20 mouse cellular contexts compared by ENCODE assay signal in the genomic region with DNA sequence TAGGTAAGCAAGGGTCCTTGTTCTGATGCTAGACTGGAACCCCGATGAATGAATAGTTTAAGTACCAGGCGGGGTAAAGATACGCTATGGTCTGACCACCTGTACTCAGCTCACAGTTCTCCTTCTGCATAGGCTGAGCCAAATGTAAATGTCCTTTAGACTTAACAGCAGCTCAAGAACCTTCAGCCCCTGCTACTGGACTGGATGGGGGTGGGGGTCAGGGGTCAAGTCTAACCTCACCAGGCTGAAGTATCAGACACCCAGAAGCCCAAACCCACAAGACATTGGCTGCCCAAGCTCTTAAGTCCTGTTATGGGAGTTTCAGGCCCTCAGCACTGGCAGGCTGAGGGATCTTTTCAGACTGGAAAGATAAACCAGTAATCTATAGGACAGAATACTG. TPM values are rescaled to one million over a fixed set of nuclear protein-coding genes. Genes with fewer than 3 reads are reported as not detected.
DNase-seq lines count a peak whose midpoint lies in the region; ATAC-seq lines count a peak whose summit lies in the region.
"Had no signal": no experiment of that assay in that cellular context is flagged by ENCODE, and none has a peak within 500 bp of the region (broad histone marks: within the 10 kb centered on the region; RNA-seq: fewer than 3 reads in every experiment).

No protein-coding gene starts in this region.

- ATAC-seq in liver, embryonic 11.5 days (replicated peaks; ENCODE audit: low FRiP score) = no peak
- ATAC-seq: intestine, postnatal 0 days had no signal

- H3K36me3 ChIP-seq in liver, embryonic 11.5 days (ENCODE audit: control insufficient read depth, insufficient read depth, low read length) = peaks cover 32% of the 10 kb centered on the region
- peaks cover 59% of the 10 kb centered on the region for H3K36me3 ChIP-seq in embryonic facial prominence, embryonic 10.5 days (replicated peaks)
- H3K36me3 ChIP-seq in limb, embryonic 10.5 days = peaks cover 58% of the 10 kb centered on the region

- 0 out of 2 replicates have a peak overlapping the region, but pooled peaks have one; percentile 4 for H3K9ac ChIP-seq in liver, embryonic 11.5 days (ENCODE audit: low read depth, low read length)
- H3K9ac ChIP-seq: hindbrain, embryonic 15.5 days had no signal

- peak; percentile 87 for DNase-seq in heart, adult 11 months
- no peak for DNase-seq in heart, adult 18-20 months
- DNase-seq in liver, embryonic 11.5 days (ENCODE audit: low spot score) = no peak
- DNase-seq in liver = no peak
- no peak for DNase-seq in embryonic facial prominence, embryonic 10.5 days (ENCODE audit: low spot score)
- no peak for DNase-seq in limb, embryonic 10.5 days (ENCODE audit: low spot score)
- DNase-seq in gastrocnemius, postnatal 14 days = no peak
- DNase-seq in gastrocnemius, adult 8-10 months (ENCODE audit: low spot score in 2 of 2) = no peak
- DNase-seq: adrenal gland, postnatal 36 days; cerebellum, adult 18-20 months; gastrocnemius, postnatal 25 days; heart, postnatal 10 days; kidney, postnatal 14 days; lung, postnatal 14 days; right cerebral cortex, postnatal 14 days; thymus, adult 2 months had no signal

- intact Hi-C loops in gastrocnemius, postnatal 14 days (cut with DNase I; ENCODE audit: low total_unique reads) = loop anchor here (10.0 kb wide), 2 partner anchors 64 to 204 kb away; a partner anchor contains a TSS

- no peaks in the 10 kb centered on the region for H3K27me3 ChIP-seq in liver, embryonic 11.5 days (replicated peaks; ENCODE audit: control insufficient read depth, insufficient read depth, low read length)
- no peaks in the 10 kb centered on the region for H3K27me3 ChIP-seq in embryonic facial prominence, embryonic 10.5 days (replicated peaks; ENCODE audit: low read depth, poor library complexity, severe bottlenecking)
- H3K27me3 ChIP-seq in limb, embryonic 10.5 days (ENCODE audit: low read depth, poor library complexity, severe bottlenecking) = no peaks in the 10 kb centered on the region
- H3K27me3 ChIP-seq: hindbrain, embryonic 15.5 days; midbrain, embryonic 12.5 days; neural tube, embryonic 15.5 days had no signal

- no peaks in the 10 kb centered on the region for H3K9me3 ChIP-seq in liver, embryonic 11.5 days (ENCODE audit: control insufficient read depth, low read length)
- no peaks in the 10 kb centered on the region for H3K9me3 ChIP-seq in embryonic facial prominence, embryonic 10.5 days
- H3K9me3 ChIP-seq in limb, embryonic 10.5 days (replicated peaks) = no peaks in the 10 kb centered on the region
- H3K9me3 ChIP-seq: hindbrain, embryonic 15.5 days; midbrain, embryonic 12.5 days; neural tube, embryonic 15.5 days had no signal

- WGBS in liver, embryonic 11.5 days = 92% methylated on average over 3 of the region's 3 CpGs
- 97% methylated on average over 3 of the region's 3 CpGs for WGBS in embryonic facial prominence, embryonic 10.5 days
- WGBS in limb, embryonic 10.5 days = 92% methylated on average over 3 of the region's 3 CpGs

- H3K4me3 ChIP-seq in liver, embryonic 11.5 days (ENCODE audit: low read depth, low read length) = no peak overlapping the region
- 0 out of 2 replicates have a peak overlapping the region, but pooled peaks have one; percentile 3 for H3K4me3 ChIP-seq in embryonic facial prominence, embryonic 10.5 days
- peak overlapping the region; percentile 1; the same call in 1 of the 2 replicates for H3K4me3 ChIP-seq in limb, embryonic 10.5 days
- H3K4me3 ChIP-seq: hindbrain, embryonic 15.5 days; midbrain, embryonic 12.5 days; neural tube, embryonic 15.5 days had no signal

- peak overlapping the region; percentile 76 for H3K4me2 ChIP-seq in liver, embryonic 11.5 days
- H3K4me2 ChIP-seq: hindbrain, embryonic 15.5 days had no signal

- peaks cover 55% of the 10 kb centered on the region for H3K4me1 ChIP-seq in liver, embryonic 11.5 days (replicated peaks; ENCODE audit: control insufficient read depth, insufficient read depth, low read length)
- H3K4me1 ChIP-seq in embryonic facial prominence, embryonic 10.5 days = peaks cover 73% of the 10 kb centered on the region
- peaks cover 69% of the 10 kb centered on the region for H3K4me1 ChIP-seq in limb, embryonic 10.5 days

- H3K27ac ChIP-seq in liver, embryonic 11.5 days (ENCODE audit: low read depth, low read length) = no peak overlapping the region
- H3K27ac ChIP-seq in embryonic facial prominence, embryonic 10.5 days (replicated peaks) = no peak overlapping the region
- H3K27ac ChIP-seq in limb, embryonic 10.5 days = no peak overlapping the region
- H3K27ac ChIP-seq: hindbrain, embryonic 15.5 days had no signal

RNA-seq across cellular contexts. Expression of a gene that starts 1.1 kb away (rescaled TPM):
- 10 to 100 TPM; 12.8 to 13.4 TPM for total RNA-seq in heart, adult 18-20 months (2021)
- polyA plus RNA-seq in liver, embryonic 11.5 days (2014; fragmentation: Nextera tagmentation; extraction: Ambion mirVana) = 10.9 and 11.4 TPM in 2 replicates
- polyA plus RNA-seq in embryonic facial prominence, embryonic 10.5 days (2016; fragmentation: Nextera tagmentation; extraction: Ambion mirVana) = 17.2 and 17.6 TPM in 2 replicates
- 17.9 and 20.4 TPM in 2 replicates for polyA plus RNA-seq in limb, embryonic 10.5 days (2016; fragmentation: Nextera tagmentation; extraction: Ambion mirVana)
- 1 to 10 TPM; 6.8 to 9.9 TPM for total RNA-seq in gastrocnemius, postnatal 14 days (2021)
- 1 to 10 TPM; 3.3 to 6.3 (median 4.1) TPM for total RNA-seq in gastrocnemius, adult 8-10 months (2022)

RNA-seq across cellular contexts. Expression of a gene that starts 3.4 kb away (rescaled TPM):
- 100 to 1,000 TPM; 100 to 151 TPM for total RNA-seq in heart, adult 18-20 months (2021)
- polyA plus RNA-seq in liver, embryonic 11.5 days (2014; fragmentation: Nextera tagmentation; extraction: Ambion mirVana) = 352 TPM in 2 replicates
- polyA plus RNA-seq in embryonic facial prominence, embryonic 10.5 days (2016; fragmentation: Nextera tagmentation; extraction: Ambion mirVana) = 254 and 277 TPM in 2 replicates
- polyA plus RNA-seq in limb, embryonic 10.5 days (2016; fragmentation: Nextera tagmentation; extraction: Ambion mirVana) = 290 and 342 TPM in 2 replicates
- total RNA-seq in gastrocnemius, postnatal 14 days (2021) = 10 to 100 TPM; 47.4 to 61.3 TPM
- total RNA-seq in gastrocnemius, adult 8-10 months (2022) = 10 to 100 TPM; 29.5 to 36.0 (median 34.7) TPM
